ENCODE assay signal across 13 mouse cellular contexts in the genomic region with DNA sequence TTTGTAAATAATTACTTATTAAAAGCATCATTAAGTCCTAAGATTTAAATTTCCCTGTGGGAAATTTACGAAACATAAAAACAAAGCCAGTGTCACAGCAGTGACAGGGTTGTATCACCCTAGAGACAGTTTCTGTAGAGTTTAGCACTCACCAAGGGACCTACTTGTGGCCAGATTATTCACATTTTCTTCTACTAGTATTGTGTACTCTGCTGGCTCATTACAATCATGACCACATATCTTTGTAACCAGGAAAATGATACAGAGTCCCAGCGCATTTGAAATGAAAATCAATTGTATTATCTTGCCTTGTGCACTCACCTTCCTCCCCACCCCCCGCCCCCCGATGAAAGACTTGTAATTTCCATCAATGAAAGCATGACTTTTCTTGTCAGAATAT.
"Had no signal": no experiment of that assay in that cellular context is flagged by ENCODE, and none has a peak within 500 bp of the region (broad histone marks: within the 10 kb centered on the region; RNA-seq: fewer than 3 reads in every experiment).

No protein-coding gene starts in this region.

- H3K9me3 ChIP-seq: limb, embryonic 10.5 days; midbrain, embryonic 12.5 days; stomach, embryonic 15.5 days had no signal

- H3K4me3 ChIP-seq: left cerebral cortex, adult 2 months; limb, embryonic 10.5 days; midbrain, embryonic 12.5 days; stomach, embryonic 15.5 days had no signal

- H3K36me3 ChIP-seq: limb, embryonic 10.5 days; midbrain, embryonic 12.5 days; stomach, embryonic 15.5 days had no signal

- H3K27me3 ChIP-seq: midbrain, embryonic 12.5 days; stomach, embryonic 15.5 days had no signal

- H3K27ac ChIP-seq: left cerebral cortex, adult 2 months; limb, embryonic 10.5 days; stomach, embryonic 15.5 days had no signal

- DNase-seq: kidney, adult 18-20 months; kidney, postnatal 14 days; lung, embryonic 14.5 days; lung, postnatal 10 days; lung, postnatal 4 days; right cerebral cortex, postnatal 14 days; thymus, adult 2 months; thymus, postnatal 25 days had no signal

- H3K4me2 ChIP-seq: liver, embryonic 11.5 days; lung, embryonic 14.5 days; midbrain, embryonic 12.5 days; stomach, embryonic 15.5 days had no signal

- H3K4me1 ChIP-seq: limb, embryonic 10.5 days; stomach, embryonic 15.5 days had no signal

- H3K9ac ChIP-seq: lung, embryonic 14.5 days; midbrain, embryonic 12.5 days; stomach, embryonic 15.5 days had no signal
